Mouse (Mus musculus) erythroid progenitor cell, adult 5-6 weeks (primary cell): ENCODE results near the gene Cdk5rap2. TPM values are rescaled to one million over a fixed set of nuclear protein-coding genes. Genes with fewer than 3 reads are reported as not detected.
A peak's percentile ranks its signal among the peaks of the same experiment; 100 is the strongest.

Experiments
- ATAC-seq: replicated peaks from 2 replicates; pipeline ENCODE4 v1.8.0; 2016; ENCODE audit warnings: moderate number of reproducible peaks, mild to moderate bottlenecking, moderate TSS enrichment, inconsistent platforms; ENCODE audit not compliant: poor library complexity, low FRiP score, severe bottlenecking
- total RNA-seq, 2 experiments: library from RNA; stranded (forward) in 1 of 2; stranded (reverse) in 1 of 2; fragments of 150-400 nt in 1 of 2; fragments of 186-747, 209-891 nt in 1 of 2; gene quantifications; 2 replicates each; pipeline versions ENCODE4 v1.2.3 to v1.2.4; 2015 to 2017; ENCODE audit warnings: low replicate concordance in 2 of 2

Cdk5rap2 gene
- 43.2 and 52.3 TPM in 2 replicates for total RNA-seq (2015; ENCODE audit: low replicate concordance)
- 111 and 172 TPM in 2 replicates for total RNA-seq (2017; ENCODE audit: low replicate concordance)

GRCm38 (mm10) chr4:70409994-70410721, at the start of gene Cdk5rap2:
Cdk5rap2 (minus strand) TSS chr4:70410443.
- peak; percentile 97 for ATAC-seq

GRCm38 (mm10) chr4:70452161-70452560, 41.9 kb upstream of the Cdk5rap2 start:
- 0 out of 2 replicates have a peak, but pooled peaks have one; percentile 30 for ATAC-seq

- ATAC-seq = 0 out of 2 replicates have a peak, but pooled peaks have one; percentile 52
These were observed 41.5 kb upstream of the Cdk5rap2 start for GRCm38 (mm10) chr4:70451750-70452149.

DNA sequence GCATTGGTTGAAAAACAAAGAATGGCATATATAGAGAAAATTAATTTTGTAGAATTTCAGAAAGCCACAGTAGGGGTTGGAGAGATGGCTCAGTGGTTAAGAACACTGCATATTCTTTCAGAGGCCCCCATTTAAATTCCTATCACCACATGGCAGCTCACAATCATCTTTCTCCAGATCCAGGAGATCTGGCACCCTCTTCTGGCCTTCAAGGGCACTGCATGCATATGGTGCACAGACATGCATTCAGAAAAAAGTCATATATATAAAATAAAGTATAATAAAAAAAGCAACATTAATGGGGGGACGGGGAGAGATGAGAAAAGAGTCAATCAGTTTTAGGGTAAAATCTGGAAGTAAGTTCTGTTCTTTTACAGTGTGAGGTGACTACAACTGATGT, 39.4 kb upstream of the Cdk5rap2 start:
- ATAC-seq = no peak

DNA sequence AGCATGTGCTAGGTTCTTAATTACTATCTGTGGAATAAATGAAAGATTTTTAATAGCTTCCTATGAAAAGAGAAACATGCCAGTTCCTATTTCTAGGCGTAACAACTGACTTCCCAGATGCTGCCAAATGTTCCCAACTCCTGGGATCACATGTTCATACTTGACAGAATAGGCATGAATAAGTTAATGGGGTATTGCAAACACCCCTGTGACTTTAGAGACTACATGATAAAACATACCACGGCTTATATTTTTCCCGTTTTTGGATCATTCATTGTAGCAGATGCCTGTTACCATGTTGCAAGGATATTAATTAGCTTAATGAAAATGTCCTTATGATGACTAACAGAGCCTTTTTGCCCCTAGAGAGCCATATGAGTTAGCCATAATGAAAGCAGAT, 36.5 kb upstream of the Cdk5rap2 start:
- no peak for ATAC-seq

DNA sequence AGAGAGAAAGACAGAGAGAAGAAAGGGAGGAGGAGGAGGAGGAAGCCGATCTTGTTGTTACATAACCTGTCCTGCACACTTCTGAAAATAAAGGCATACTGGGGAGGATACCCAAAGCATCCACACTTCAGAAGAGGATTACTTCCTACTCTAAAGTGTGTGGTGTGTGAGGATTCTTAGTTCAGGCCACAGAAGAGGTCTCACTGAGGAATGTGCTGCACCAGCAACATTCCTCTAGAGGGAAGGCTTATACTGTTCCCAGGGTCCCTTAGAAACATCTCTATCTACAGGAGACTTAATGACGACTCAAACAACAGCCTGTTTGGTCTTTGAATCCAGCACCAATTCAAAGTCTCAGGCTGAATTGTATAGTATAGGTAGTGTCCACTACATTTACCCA, 10.0 kb upstream of the Cdk5rap2 start:
- ATAC-seq = no peak

GRCm38 (mm10) chr4:70412126-70412525, 1.9 kb upstream of the Cdk5rap2 start:
- ATAC-seq = no peak

DNA sequence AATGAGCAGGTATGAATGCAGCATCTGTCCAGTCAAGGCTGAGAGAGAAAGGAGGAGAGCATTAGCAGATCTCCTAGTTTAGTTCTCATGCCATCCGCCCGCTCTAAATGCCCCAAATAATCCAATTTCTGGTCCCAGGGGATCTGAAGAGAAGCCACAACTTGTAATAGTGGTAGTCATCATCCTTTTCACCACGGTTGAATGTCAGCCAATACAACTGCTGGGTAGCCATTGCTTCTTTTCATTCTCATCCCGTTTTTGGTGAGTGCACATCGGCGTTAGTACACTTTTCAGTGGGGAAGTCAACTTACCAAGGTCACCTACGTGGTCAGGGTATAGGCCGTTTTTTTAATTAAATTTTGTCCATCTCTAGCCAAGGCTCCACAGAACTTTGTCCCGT, 787 bp downstream of the Cdk5rap2 start:
- ATAC-seq = no peak

DNA sequence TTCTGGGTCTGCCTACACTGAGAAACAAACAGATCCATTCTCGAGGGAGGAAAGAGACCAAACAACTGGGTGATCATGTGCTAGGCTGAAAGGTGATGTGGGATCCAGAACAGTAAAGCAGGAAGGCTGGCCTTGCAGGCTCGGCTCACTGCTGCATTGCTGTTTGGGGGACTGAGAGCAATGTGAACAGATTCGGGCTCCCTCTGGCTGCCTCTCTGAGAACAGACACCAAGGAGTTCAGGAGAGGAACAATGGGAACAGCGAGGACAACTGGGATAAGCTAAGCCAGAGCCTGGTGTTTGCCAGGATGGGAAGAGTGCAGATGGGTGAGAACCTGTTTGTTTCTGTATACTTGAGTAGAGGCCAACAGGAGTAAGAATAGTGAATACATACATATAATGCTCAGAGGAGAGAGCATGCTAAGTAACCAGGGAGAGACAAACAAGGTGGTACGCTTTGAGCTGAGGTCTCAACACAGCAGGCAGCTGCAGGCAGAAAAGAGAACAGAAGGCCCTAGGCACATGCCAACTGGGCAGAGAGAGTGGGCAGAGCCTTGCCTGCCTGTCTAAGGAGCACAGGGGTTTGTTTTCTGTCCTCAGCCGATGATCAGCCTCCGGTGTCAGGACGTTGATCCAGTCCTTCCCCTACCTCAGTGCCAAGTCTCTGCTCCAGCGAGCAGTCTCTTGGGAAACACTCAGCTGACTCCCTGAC, 8.0 kb downstream of the Cdk5rap2 start:
- no peak for ATAC-seq

- no peak for ATAC-seq
These were observed 10.8 kb downstream of the Cdk5rap2 start for GRCm38 (mm10) chr4:70399476-70399875.

GRCm38 (mm10) chr4:70399074-70399473, 11.2 kb downstream of the Cdk5rap2 start:
- no peak for ATAC-seq

DNA sequence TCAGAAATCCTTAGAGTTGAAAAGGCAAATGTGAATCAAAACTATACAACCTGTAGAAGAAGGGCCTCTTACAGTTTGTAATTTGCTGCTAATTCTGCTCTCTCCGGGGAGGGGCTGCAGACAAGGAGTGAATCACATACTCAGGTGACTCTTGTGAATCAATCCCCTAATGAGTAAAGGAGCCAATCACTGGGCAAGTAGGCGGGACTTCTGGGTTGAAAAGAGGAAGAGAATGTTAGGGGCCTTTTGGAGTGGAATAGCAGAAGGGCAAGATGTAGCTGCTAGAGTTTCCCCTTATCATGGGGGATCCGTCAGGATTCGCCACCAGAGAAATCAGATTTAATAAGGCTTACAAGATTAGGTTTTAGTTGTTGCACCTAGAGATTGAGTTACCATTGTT, 12.2 kb downstream of the Cdk5rap2 start:
- no peak for ATAC-seq

GRCm38 (mm10) chr4:70396701-70397100, 13.5 kb downstream of the Cdk5rap2 start:
- ATAC-seq = no peak

GRCm38 (mm10) chr4:70394736-70395135, 15.5 kb downstream of the Cdk5rap2 start:
- ATAC-seq = no peak

GRCm38 (mm10) chr4:70391760-70392372, 18.4 kb downstream of the Cdk5rap2 start:
- ATAC-seq = no peak

GRCm38 (mm10) chr4:70391073-70391472, 19.2 kb downstream of the Cdk5rap2 start:
- ATAC-seq = no peak

- ATAC-seq = no peak
These were observed 24.0 kb downstream of the Cdk5rap2 start for GRCm38 (mm10) chr4:70386206-70386605.

DNA sequence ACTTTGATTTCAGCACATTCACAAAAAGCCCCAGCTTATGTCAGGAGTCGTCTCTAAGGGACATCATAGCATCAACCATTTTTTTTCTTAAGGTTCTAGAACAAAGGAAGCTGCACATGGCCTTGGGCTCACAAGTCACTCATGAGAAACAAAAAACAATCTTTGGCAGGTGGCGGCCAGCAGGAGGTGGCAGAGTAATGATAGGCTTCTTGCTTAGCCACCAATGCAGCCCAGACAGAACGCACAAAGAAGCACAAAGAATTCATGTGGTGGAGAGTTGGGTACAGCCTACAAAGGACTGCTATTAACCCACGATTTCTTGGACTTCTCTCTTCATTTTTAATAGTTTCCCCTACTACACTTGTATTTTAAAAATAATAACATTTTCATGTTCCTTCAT, 32.9 kb downstream of the Cdk5rap2 start:
- ATAC-seq = no peak

GRCm38 (mm10) chr4:70365061-70365858, 45.0 kb downstream of the Cdk5rap2 start:
- no peak for ATAC-seq

GRCm38 (mm10) chr4:70361366-70361765, 48.9 kb downstream of the Cdk5rap2 start:
- ATAC-seq = no peak
